Mouse (Mus musculus) forebrain, embryonic 10.5 days (tissue): ENCODE results near the gene Arl4d. TPM values are rescaled to one million over a fixed set of nuclear protein-coding genes. Genes with fewer than 3 reads are reported as not detected.
"Not testable (repeated sequence)": the region's sequence is repeated elsewhere in the genome, so short reads cannot be mapped to it uniquely, and the experiment has no call there.

Experiments used
- DNase-seq: peaks from one replicate; pipeline ENCODE4 v3.0.0-alpha.2; 2017; ENCODE audit warnings: low spot score; ENCODE audit errors: extremely low spot score
- H3K27ac ChIP-seq: fragments of 300-500 bp; sonication (generic); 2 replicates; pipeline ENCODE4 v1.5.1; 2016; ENCODE audit warnings: mild to moderate bottlenecking
- H3K27me3 ChIP-seq: fragments of 300-500 bp; sonication (generic); 2 replicates; pipeline ENCODE4 v1.6.1; 2016; ENCODE audit warnings: mild to moderate bottlenecking; ENCODE audit not compliant: poor library complexity, severe bottlenecking
- H3K36me3 ChIP-seq: fragments of 300-500 bp; sonication (generic); replicated peaks from 2 replicates; pipeline ENCODE4 v1.6.1; 2016; ENCODE audit warnings: mild to moderate bottlenecking, moderate library complexity
- H3K4me1 ChIP-seq: fragments of 300-500 bp; sonication (generic); 2 replicates; pipeline ENCODE4 v1.6.1; 2016
- H3K4me3 ChIP-seq: fragments of 300-500 bp; sonication (generic); 2 replicates; pipeline ENCODE4 v1.5.1; 2016; ENCODE audit warnings: mild to moderate bottlenecking, moderate library complexity
- H3K9me3 ChIP-seq: fragments of 300-500 bp; sonication (generic); 2 replicates; pipeline ENCODE4 v1.6.1; 2016; ENCODE audit warnings: mild to moderate bottlenecking, moderate library complexity
- WGBS: fragments of 180-500 bp; shearing (Covaris S2); methylation state at CpG from one replicate; pipeline ENCODE4 v1.1.7; 2016; 5-methylcytosine and 5-hydroxymethylcytosine counted together
- polyA plus RNA-seq: library from polyadenylated mRNA; unstranded; fragments of >200 nt; fragmentation: Nextera tagmentation; extraction: Ambion mirVana; gene quantifications from 2 replicates; pipeline ENCODE4 v1.2.1, GENCODE M21; 2016

The Arl4d gene
- polyA plus RNA-seq, 1 experiment from 2014 or later = 3.1 TPM

GRCm38 (mm10) chr11:101639761-101640160, 25.6 kb upstream of the Arl4d start:
- H3K4me3 ChIP-seq = no peak overlapping the region
- no peak overlapping the region for H3K27ac ChIP-seq
- no peak for DNase-seq
- no peaks in the 10 kb centered on the region for H3K27me3 ChIP-seq
- H3K9me3 ChIP-seq = no peaks in the 10 kb centered on the region
- peaks cover 14% of the 10 kb centered on the region for H3K36me3 ChIP-seq
- H3K4me1 ChIP-seq = peaks cover 10% of the 10 kb centered on the region
- WGBS = 88% methylated on average over 4 of the region's 4 CpGs

GRCm38 (mm10) chr11:101640857-101641709, 24.3 kb upstream of the Arl4d start:
- not testable (repeated sequence) for H3K9me3 ChIP-seq, H3K27me3 ChIP-seq, H3K36me3 ChIP-seq, H3K4me1 ChIP-seq
- Histone ChIP-seq H3K27ac (peak overlapping the region; percentile 88), H3K4me3 (peak overlapping the region; percentile 46)
- 6% methylated on average over 53 of the region's 53 CpGs for WGBS
- DNase-seq = peak; percentile 76

GRCm38 (mm10) chr11:101641710-101642642, 23.4 kb upstream of the Arl4d start:
- H3K27me3 ChIP-seq, H3K4me3 ChIP-seq, H3K36me3 ChIP-seq, H3K9me3 ChIP-seq: not testable (repeated sequence)
- peak overlapping the region; percentile 88 for H3K27ac ChIP-seq
- peak; percentile 79 for DNase-seq
- WGBS = 9% methylated on average over 14 of the region's 26 CpGs
- H3K4me1 ChIP-seq = peaks cover 15% of the 10 kb centered on the region

GRCm38 (mm10) chr11:101642931-101643330, 22.4 kb upstream of the Arl4d start:
- no peak for DNase-seq
- WGBS = 47% methylated on average over 5 of the region's 5 CpGs

GRCm38 (mm10) chr11:101644591-101644990, 20.8 kb upstream of the Arl4d start:
- no peak overlapping the region for H3K4me3 ChIP-seq
- no peaks in the 10 kb centered on the region for H3K9me3 ChIP-seq
- peaks cover 15% of the 10 kb centered on the region for H3K4me1 ChIP-seq
- H3K36me3 ChIP-seq = no peaks in the 10 kb centered on the region
- WGBS = 62% methylated on average over 3 of the region's 3 CpGs
- no peaks in the 10 kb centered on the region for H3K27me3 ChIP-seq
- no peak overlapping the region for H3K27ac ChIP-seq
- DNase-seq = no peak

More at GRCm38 (mm10) chr11:101642931-101643330, 22.4 kb upstream of the Arl4d start:
- Histone ChIP-seq H3K4me1 (peaks cover 15% of the 10 kb centered on the region), H3K9me3 (no peaks in the 10 kb centered on the region), H3K27me3 (no peaks in the 10 kb centered on the region), H3K4me3 (no peak overlapping the region), H3K27ac (no peak overlapping the region), H3K36me3 (no peaks in the 10 kb centered on the region)

GRCm38 (mm10) chr11:101645043-101645410, 20.3 kb upstream of the Arl4d start:
- not testable (repeated sequence) for H3K27ac ChIP-seq, H3K36me3 ChIP-seq, H3K4me3 ChIP-seq, H3K27me3 ChIP-seq, H3K9me3 ChIP-seq, DNase-seq
- 4% methylated on average over 4 of the region's 4 CpGs for WGBS
- H3K4me1 ChIP-seq = peaks cover 15% of the 10 kb centered on the region

GRCm38 (mm10) chr11:101645411-101646282, 19.7 kb upstream of the Arl4d start:
- H3K27me3 ChIP-seq, H3K9me3 ChIP-seq, H3K36me3 ChIP-seq: not testable (repeated sequence)
- peak; percentile 81 for DNase-seq
- WGBS = under 1% methylated on average over 45 of the region's 56 CpGs
- Histone ChIP-seq H3K4me3 (peak overlapping the region; percentile 43), H3K4me1 (peaks cover 15% of the 10 kb centered on the region), H3K27ac (peak overlapping the region; percentile 94)

GRCm38 (mm10) chr11:101646283-101646794, 19.0 kb upstream of the Arl4d start:
- not testable (repeated sequence) for DNase-seq

GRCm38 (mm10) chr11:101647093-101647492, 18.2 kb upstream of the Arl4d start:
- H3K36me3 ChIP-seq, H3K27ac ChIP-seq, H3K27me3 ChIP-seq, H3K9me3 ChIP-seq, DNase-seq, H3K4me3 ChIP-seq: not testable (repeated sequence)
- peaks cover 11% of the 10 kb centered on the region for H3K4me1 ChIP-seq
- 93% methylated on average over 10 of the region's 10 CpGs for WGBS

More at GRCm38 (mm10) chr11:101646283-101646794, 19.0 kb upstream of the Arl4d start:
- H3K4me3 ChIP-seq = peak overlapping the region; percentile 43
- peak overlapping the region; percentile 94 for H3K27ac ChIP-seq
- 17% methylated on average over 16 of the region's 16 CpGs for WGBS
- H3K9me3 ChIP-seq, H3K36me3 ChIP-seq, H3K27me3 ChIP-seq: not testable (repeated sequence)
- H3K4me1 ChIP-seq = peaks cover 11% of the 10 kb centered on the region

GRCm38 (mm10) chr11:101656356-101656755, 9.0 kb upstream of the Arl4d start:
- no peak for DNase-seq
- no peak overlapping the region for H3K27ac ChIP-seq
- 93% methylated on average over 4 of the region's 4 CpGs for WGBS
- H3K27me3 ChIP-seq = peaks cover 5% of the 10 kb centered on the region; the same call in 1 of the 2 replicates
- no peaks in the 10 kb centered on the region for H3K9me3 ChIP-seq
- peaks cover 9% of the 10 kb centered on the region for H3K4me1 ChIP-seq
- H3K4me3 ChIP-seq = no peak overlapping the region
- H3K36me3 ChIP-seq = no peaks in the 10 kb centered on the region

GRCm38 (mm10) chr11:101657528-101657885, 7.8 kb upstream of the Arl4d start:
- no peak for DNase-seq
- 5% methylated on average over 3 of the region's 3 CpGs for WGBS
- Histone ChIP-seq H3K4me1 (peaks cover 9% of the 10 kb centered on the region), H3K27ac (peak overlapping the region; percentile 98), H3K27me3 (peaks cover 5% of the 10 kb centered on the region; the same call in 1 of the 2 replicates), H3K9me3 (no peaks in the 10 kb centered on the region), H3K36me3 (no peaks in the 10 kb centered on the region), H3K4me3 (peak overlapping the region; percentile 43)
